Mouse (Mus musculus): Measurements from ENCODE around the gene Tbxa2r. TPM values are rescaled to one million over a fixed set of nuclear protein-coding genes. Genes with fewer than 3 reads are reported as not detected.

The Tbxa2r gene
- total RNA-seq, 2 experiments from 2014 or later = 1.1 to 2.1 TPM

DNA sequence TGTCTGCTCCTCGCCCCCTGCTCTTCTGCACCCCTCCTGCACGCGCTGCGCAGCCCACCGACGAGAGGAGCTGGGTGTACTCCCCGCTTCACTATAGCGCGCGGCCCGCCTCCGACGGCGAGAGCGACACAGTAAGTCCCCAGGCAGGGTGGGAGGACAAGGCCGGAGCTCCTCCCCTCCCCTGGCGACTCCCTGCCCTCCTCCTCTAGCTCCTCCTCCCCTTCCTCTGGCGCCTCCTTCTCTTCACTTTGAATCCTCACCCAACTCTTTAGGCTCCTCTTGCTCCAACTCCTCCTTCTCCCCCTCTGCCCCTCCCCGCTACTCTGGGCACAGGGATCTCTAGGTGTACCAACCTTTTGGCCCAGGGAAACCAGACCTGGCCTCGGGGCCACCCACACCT lies 11.3 kb upstream of the Tbxa2r start:
- peak in 1 of 2 experiments; percentile 75 for DNase-seq (ENCODE audit: extremely low spot score in 1 of 2, low spot score in 2 of 2)
- intact Hi-C loops (cut with DNase I) = no loop called here

DNA sequence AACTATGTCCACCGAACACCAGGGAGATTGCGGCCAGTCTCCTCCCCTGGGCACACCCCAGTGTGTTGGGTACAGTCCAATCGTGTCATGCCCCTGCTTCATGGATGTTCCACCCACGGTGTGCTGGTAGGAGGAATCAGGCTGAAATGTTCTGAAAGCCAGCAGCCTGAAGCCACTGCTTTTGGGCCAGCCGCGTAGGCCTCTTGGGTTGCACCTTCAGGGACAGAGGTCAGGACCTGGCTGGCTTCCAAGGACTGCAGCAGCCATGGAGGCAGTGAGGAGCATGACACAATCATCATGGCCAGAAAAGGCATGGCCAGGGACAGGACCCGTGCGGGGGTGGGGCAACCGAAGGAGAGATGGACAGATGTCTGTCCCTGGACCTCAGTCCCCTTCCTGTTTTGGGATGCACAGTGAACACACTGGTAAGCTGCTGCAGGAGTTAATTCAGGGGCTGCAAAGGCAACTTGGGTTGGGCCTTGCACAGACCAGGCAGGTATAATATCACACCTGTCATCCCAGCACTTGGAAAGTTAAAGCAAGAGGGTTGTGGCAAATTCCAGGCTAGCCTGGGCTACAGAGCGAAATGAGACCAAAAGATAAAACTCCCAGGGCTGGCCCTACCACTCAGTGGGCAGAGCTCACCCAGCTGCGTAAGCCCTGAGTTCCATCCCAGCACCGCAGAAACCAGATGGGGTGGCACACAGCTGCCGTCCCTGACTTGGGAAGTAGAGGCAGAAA lies 9.8 kb upstream of the Tbxa2r start:
- peak in 1 of 2 experiments; percentile 78 for DNase-seq (ENCODE audit: extremely low spot score in 1 of 2, low spot score in 2 of 2)
- intact Hi-C loops (cut with DNase I) = no loop called here

DNA sequence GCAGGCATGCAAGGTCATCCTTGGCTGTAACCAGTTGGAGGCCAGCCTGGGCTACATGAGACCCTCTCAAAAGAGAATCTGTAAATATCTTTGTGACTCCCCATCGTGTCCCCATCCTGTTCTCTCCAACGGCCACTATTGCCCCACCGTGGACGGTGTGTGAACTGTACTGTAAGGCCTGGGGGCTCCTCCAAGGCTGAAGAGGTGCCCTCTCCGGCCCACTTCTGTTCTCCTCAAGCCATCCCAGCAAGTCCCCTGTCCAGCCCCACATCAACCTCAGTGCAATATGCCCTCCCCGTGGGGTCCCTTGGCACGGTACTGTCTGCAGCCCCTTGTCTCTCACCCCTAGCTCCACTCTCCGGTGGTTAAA lies 9.2 kb upstream of the Tbxa2r start:
- peak in 1 of 2 experiments; percentile 61 for DNase-seq (ENCODE audit: extremely low spot score in 1 of 2, low spot score in 2 of 2)
- intact Hi-C loops (cut with DNase I) = no loop called here

DNA sequence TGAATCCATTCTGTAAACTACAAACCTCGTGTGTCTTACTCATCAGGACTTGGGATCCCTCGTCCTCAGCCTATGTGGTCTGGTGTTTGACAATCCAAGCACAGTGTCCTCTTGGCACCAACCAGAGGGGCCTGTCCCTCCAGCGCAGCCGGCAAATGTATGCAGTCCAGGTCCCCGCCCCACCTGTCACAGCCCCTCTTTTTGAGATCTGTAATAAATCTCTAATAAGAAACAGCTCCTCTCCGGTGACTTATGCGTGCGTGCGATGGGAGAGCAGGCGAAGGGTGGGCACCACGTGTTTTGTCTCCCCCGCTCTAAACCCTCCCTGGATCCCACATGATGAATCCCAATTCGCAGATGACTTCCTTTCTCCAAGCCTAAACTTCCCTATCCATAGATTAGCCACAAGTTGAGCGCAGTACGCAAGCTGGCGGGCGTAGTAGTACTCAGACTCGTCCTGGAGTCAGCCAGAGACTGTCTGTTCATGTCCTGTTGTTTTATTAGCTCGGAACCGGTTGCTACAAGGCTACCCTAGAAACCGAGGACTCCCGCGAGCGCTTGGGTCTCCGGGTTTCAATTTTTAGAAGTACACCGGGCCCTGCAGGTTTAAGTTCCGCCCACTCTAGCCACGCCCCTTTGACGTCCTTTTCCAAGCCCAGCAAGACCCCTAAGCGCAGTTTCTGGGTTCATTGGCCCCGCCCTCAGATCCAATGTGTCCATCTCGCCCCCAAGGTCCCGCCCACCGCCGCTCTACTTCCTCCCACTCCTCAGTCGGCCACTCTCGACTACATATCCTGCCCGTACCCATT lies 8.6 kb upstream of the Tbxa2r start:
- DNase-seq (ENCODE audit: extremely low spot score in 1 of 2, low spot score in 2 of 2) = peak in 1 of 2 experiments; percentile 99
- intact Hi-C loops (cut with DNase I) = loop anchor here (5.0 kb wide), 1 partner anchor 33 kb away; no protein-coding TSS in a partner anchor

DNA sequence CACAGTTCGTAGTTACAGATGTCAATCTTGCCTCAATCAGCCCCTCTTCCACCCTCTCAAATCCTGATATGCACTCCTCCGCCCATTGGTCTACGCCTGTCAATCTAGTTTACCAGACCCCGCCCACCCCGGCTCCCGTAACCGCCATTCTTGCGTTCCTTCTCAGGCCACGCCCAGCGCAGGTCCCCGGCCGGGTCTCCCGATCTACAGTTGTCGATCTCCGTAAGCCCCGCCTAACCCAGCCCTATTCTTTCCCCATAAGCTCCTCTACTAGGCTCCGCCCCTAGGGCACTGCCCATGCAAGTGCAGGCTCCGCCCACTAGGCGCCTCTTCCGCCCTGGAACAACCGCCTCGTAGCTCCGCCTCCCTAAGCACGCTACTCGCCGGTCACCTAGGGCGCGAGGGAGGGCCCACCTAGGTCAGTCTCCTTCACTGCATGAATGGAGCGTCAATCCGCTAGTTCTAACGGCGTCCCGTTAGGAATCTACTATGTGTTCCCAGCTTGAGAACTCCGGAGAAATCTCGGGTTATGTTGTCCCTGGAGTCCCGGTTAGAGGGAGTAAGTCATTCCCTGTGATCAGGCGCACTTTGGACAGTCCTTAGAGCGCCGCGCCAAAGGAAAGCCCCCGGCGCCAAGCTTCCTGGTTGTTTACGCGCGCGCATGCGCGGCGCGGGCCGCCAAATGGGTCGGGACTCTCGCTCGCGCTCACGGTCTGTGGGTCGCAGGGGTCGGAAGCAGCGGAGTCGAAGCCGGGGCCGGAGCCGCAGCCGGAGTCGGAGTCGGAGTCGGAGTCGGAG lies 7.8 kb upstream of the Tbxa2r start, which contains the start of gene Cactin:
Cactin (plus strand) TSS at position 554 of the 798 bp plus-strand sequence.
- DNase-seq (ENCODE audit: extremely low spot score in 1 of 2, low spot score in 2 of 2) = peak; percentile 99 to 100
- intact Hi-C loops (cut with DNase I) = loop anchor here (5.0 kb wide), 1 partner anchor 33 kb away; no protein-coding TSS in a partner anchor

DNA sequence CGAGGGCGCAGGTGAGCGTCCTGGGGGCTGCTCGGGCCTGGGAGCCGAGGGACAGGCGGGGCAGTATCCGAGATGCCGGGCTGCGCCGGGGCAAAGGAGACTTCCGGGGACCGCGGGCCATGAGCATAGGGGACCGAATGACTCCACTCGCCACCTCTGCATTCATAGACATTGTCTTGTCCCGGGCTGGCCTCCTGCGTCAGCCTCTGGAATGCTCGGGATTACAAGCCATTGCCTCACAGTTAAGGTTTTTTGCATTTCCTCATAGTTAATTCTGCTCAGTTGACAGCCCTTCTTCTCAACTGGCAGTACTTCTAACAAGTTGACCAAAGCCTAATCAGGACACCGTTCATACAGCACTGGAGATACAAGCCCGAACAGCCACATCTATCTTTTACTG lies 7.1 kb upstream of the Tbxa2r start:
- intact Hi-C loops (cut with DNase I) = loop anchor here (5.0 kb wide), 1 partner anchor 34 kb away; no protein-coding TSS in a partner anchor
- no peak for DNase-seq (ENCODE audit: extremely low spot score in 1 of 2, low spot score in 2 of 2)

DNA sequence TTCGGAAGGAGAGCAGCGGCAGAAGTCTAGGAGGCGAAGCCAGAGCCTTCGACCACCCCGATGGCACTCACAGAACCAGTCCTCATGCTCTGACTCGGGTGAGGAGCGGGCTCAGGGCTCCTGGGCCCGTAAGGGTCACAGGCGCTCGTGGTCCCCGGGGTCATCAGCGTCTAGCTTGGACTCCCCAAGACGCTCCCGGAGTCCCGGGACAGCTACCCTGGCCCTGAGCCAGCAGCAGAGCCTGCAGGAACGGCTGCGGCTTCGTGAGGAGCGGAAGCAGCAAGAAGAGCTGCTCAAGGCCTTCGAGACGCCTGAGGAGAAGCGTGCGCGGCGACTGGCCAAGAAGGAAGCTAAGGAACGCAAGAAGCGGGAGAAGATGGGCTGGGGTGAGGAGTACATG lies 6.1 kb upstream of the Tbxa2r start:
- peak in 1 of 2 experiments; percentile 72 for DNase-seq (ENCODE audit: extremely low spot score in 1 of 2, low spot score in 2 of 2)
- intact Hi-C loops (cut with DNase I) = loop anchor here (5.0 kb wide), 1 partner anchor 35 kb away; no protein-coding TSS in a partner anchor

DNA sequence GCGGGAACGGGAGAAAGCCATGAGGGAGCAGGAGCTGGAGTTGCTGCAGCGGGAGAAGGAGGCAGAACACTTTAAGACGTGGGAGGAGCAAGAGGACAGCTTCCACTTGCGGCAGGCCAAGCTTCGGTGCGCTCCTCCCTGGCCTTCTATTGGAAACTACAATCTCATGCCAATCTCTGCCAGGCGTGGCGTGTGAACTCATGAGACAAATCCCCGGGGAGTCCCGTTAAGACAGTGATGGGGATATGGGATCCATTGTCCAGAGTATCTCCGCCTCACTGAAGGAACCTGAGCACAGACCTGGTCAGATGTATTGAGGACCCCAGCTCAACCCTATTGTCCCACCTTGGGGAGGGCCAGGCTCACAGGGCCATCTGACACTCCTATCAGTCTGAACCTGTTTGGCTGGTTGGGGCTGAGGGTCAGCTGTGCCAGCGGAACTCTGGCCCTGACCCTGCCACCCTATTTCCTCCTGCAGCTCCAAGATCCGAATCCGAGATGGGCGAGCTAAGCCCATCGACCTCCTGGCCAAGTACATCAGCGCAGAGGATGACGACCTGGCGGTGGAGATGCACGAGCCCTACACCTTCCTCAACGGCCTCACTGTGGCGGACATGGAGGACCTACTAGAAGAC lies 5.3 kb upstream of the Tbxa2r start:
- no peak for DNase-seq (ENCODE audit: extremely low spot score in 1 of 2, low spot score in 2 of 2)
- intact Hi-C loops (cut with DNase I) = loop anchor here (5.0 kb wide), 1 partner anchor 36 kb away; no protein-coding TSS in a partner anchor

DNA sequence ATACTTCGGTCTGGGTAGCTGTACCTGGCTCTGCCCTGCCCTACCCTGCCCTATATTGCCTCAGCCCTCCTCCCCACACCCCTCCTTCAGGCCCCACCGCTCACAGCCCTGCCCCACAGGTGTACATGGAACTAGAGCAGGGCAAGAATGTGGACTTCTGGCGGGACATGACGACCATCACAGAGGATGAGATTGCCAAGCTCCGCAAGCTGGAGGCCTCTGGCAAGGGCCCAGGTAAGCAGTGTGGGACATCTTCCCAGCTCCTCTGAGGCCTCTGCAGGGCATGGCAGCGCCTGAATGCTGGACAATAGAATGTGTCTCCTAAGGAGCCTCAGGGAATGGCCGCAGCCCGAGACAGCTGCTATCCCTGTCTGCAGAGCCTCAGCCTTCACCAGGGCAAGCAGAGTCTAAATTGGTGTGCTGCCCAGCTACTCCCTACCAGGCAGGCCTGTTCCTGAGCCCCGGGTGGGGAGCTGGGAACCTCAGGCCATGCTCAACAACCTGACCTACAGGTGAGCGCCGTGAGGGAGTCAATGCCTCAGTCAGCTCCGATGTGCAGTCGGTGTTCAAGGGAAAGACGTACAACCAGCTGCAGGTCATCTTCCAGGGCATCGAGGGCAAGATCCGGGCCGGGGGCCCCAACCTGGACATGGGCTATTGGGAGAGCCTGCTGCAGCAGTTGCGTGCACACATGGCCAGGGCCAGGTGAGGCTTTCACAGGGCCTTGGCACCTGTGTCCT lies 4.6 kb upstream of the Tbxa2r start:
- intact Hi-C loops (cut with DNase I) = loop anchor here (5.0 kb wide), 1 partner anchor 37 kb away; no protein-coding TSS in a partner anchor

DNA sequence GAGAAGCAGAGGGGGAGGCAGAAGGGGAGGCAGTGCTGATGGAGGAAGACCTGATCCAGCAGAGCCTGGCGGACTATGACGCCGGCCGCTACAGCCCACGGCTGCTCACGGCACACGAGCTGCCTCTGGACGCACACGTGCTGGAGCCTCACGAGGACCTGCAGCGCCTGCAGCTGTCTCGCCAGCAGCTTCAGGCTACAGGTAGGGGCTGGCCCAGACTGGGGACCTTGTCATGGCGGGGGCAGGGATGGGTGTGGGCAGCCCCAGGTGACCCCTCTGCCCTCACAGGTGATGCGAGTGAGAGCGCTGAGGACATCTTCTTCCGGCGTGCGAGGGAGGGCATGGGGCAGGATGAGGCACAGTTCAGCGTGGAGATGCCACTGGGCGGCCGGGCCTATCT lies 3.4 kb upstream of the Tbxa2r start:
- no peak for DNase-seq (ENCODE audit: extremely low spot score in 1 of 2, low spot score in 2 of 2)
- intact Hi-C loops (cut with DNase I) = no loop called here

More for the DNA sequence above, 4.6 kb upstream of the Tbxa2r start:
- DNase-seq (ENCODE audit: extremely low spot score in 1 of 2, low spot score in 2 of 2) = no peak

DNA sequence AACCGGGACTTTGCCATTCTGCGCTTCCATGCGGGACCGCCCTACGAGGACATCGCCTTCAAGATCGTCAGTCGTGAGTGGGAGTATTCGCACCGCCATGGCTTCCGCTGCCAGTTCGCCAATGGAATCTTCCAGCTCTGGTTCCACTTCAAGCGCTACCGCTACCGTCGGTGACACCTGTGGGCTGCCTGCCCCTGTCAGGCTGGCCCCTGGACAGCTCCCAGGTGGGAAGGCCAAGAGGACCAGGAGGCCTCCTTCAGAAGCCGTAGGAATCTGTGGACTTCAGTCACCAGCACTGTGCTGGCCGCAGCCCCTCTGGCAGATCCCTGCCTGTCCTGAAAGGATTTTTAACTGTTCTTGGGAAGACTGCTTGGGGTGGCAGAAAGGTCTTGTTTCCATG lies 2.8 kb upstream of the Tbxa2r start:
- no peak for DNase-seq (ENCODE audit: extremely low spot score in 1 of 2, low spot score in 2 of 2)
- intact Hi-C loops (cut with DNase I) = no loop called here

DNA sequence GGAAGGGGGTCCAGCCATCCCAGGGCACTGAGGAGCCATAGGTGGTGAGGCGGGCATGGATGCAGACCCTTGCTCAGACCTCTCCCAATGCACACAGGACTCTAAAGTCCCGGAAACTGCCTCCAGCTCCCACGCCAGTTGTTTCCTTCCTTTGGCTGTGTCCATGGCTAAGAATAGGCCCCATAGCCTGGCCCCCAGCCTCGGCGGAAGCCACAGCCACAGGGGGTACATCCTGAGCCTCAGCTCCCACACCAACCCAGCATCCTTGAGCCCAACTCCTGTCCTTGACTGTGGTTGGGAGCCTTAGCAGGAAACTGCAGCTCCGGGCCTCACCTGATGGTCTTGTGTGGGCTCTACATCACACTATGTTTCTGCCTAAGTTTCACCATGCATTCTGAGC lies 1.7 kb upstream of the Tbxa2r start:
- peak in 1 of 2 experiments; percentile 91 for DNase-seq (ENCODE audit: extremely low spot score in 1 of 2, low spot score in 2 of 2)
- intact Hi-C loops (cut with DNase I) = no loop called here

DNA sequence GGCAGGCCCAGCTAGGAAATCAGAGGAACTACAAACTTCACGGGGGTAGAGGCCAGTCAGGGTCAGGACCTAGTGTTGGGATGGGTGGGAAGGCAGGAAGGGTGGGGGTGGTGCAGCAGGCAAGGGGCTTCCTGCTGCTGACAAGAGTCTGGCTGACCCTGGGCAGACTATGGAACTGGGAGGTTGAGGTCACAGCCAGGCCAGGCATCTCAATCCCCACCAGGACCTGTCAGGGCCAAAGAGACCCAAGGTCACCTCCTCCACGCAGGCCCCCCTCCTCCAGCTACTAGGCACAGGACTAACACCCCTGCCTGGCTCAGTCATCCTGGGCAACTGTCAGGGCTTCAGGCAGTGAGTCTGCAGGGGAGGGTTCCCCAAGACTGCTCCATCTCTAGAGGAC lies 572 bp upstream of the Tbxa2r start:
- intact Hi-C loops (cut with DNase I) = no loop called here
- no peak for DNase-seq (ENCODE audit: extremely low spot score in 1 of 2, low spot score in 2 of 2)

DNA sequence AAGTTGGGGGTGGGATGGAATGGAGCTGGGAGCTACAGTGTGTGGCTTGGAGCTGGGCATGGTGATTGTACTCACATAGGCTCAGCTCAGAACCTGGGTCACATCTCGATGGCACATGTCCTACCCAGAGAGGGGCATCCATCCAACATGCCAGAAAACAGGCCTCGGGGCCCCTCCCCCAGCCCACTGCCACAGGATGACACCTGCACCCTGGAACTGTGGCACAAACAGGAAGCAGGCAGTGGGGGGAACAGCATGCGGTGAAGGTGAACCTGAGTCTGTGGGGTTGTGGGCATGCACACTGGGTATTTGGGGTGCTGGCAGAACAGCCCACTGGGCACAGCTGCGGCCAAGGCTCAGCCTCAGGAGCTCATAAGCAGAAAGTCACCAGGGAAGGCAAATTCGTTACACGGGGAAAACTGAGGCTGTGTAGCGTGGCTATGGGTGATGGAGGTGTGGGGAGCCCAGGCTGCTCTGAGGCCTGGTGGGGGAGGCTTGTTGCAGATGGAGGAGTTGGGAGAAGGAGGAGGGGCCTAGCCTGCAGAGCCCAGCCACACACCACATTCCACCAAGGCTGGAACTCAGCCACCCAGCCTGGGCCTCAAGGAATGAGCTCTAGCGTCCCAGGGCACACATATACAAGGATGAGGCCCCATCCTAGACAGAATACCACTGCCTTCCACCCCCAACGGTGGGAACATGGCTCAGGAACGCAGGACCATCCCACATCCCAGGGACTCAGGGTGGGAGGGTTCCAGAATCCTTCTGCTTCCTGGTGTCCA lies 854 bp downstream of the Tbxa2r start:
- peak in 1 of 2 experiments; percentile 67 for DNase-seq (ENCODE audit: extremely low spot score in 1 of 2, low spot score in 2 of 2)
- intact Hi-C loops (cut with DNase I) = no loop called here

DNA sequence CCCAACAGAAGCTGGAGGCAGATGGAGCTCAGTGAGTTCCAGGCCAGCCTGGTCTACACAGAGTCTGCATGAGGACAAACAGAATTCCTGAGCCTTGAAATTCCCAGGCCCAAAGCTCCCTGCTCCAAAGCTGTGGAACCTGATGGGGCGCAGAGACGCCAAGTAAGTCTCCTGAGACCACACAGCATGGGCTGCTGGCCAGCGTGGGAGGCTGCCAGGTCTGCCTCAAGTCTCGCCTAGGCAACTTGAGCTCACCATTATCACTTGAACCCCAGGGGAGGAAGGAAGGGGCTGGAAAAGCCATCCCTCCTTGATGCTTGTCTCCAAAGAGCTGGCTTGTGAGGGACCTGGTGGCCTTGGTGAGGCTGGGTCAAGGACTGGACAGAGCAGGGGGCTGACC lies 1.5 kb downstream of the Tbxa2r start:
- intact Hi-C loops (cut with DNase I) = no loop called here
- no peak for DNase-seq (ENCODE audit: extremely low spot score in 1 of 2, low spot score in 2 of 2)

DNA sequence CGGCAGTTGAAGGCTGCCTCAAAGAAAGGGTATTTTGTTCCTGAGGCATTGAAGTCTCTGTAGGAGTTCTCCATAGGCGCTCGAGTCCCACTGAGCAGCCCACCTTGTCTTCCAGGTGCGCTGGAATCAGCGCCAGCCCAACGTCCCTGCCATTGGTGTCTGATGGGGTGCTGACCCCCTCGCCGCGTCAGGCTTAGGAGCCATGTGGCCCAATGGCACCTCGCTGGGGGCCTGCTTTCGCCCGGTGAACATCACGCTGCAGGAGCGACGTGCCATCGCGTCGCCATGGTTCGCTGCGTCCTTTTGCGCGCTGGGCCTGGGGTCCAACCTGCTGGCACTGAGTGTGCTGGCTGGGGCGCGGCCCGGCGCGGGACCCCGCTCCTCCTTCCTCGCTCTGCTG lies 3.7 kb downstream of the Tbxa2r start:
- intact Hi-C loops (cut with DNase I) = no loop called here

DNA sequence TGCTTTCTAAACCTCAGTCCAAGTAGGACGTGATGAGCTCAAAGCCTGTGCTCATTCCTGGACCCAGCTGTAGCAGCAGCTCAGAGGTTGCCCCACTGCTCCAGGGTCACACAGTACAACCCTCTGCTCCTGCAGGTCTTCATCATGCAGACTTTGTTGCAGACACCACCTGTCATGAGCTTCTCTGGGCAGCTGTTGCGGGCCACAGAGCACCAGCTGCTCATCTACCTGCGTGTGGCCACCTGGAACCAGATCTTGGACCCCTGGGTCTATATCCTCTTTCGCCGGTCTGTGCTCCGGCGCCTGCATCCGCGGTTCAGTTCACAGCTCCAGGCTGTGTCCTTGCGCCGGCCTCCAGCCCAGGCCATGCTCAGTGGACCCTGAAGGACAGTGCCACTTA lies 5.8 kb downstream of the Tbxa2r start:
- intact Hi-C loops (cut with DNase I) = no loop called here
- DNase-seq (ENCODE audit: extremely low spot score in 1 of 2, low spot score in 2 of 2) = no peak

More for the DNA sequence above, 3.7 kb downstream of the Tbxa2r start:
- DNase-seq (ENCODE audit: extremely low spot score in 1 of 2, low spot score in 2 of 2) = no peak
